Mouse (Mus musculus): ENCODE measurements around the gene Tgfa. TPM values are rescaled to one million over a fixed set of nuclear protein-coding genes. Genes with fewer than 3 reads are reported as not detected.

Tgfa gene
- polyA plus RNA-seq, 1 experiment from 2014 or later: 4.9 TPM

DNA sequence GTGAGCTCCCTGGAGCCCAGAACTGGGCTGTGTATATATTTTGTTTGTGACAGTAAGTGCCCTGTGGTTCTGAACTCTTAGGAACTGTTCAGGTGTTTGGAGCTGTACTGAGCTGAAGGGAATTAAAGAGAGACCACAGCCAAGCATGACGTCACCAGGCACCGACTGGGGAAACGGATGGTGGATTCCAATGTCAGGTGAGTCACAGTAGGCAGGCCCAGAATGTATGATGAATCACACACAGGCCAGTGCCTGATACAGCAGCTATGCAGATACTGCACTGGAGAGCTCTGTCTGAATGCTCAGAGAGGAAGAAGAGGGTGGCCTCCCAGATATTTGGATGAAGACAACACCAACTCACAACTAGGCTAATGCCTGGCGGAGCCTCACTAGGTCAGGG, 123.8 kb downstream of the Tgfa start:
- WGBS: 49% methylated on average over 4 of the region's 4 CpGs
- H3K4me2 ChIP-seq: no peak overlapping the region
- no peak for ATAC-seq (ENCODE audit: insufficient read depth)
- H3K36me3 ChIP-seq (ENCODE audit: insufficient read depth): no peaks in the 10 kb centered on the region
- no peaks in the 10 kb centered on the region for H3K27me3 ChIP-seq (ENCODE audit: insufficient read depth, low read length)
- H3K4me1 ChIP-seq (ENCODE audit: insufficient read depth): no peaks in the 10 kb centered on the region
- TF ChIP-seq CTCF (IDR thresholded peaks at IDR 0.05; ENCODE audit: low read depth): no peak
- H3K9me3 ChIP-seq (ENCODE audit: low read depth, low read length): no peaks in the 10 kb centered on the region
- H3K9ac ChIP-seq: no peak overlapping the region
- peak; percentile 37 for DNase-seq
- H3K4me3 ChIP-seq (ENCODE audit: low read depth, low read length): no peak overlapping the region
- H3K27ac ChIP-seq (ENCODE audit: low read depth): no peak overlapping the region

- no peaks in the 10 kb centered on the region for H3K9me3 ChIP-seq (ENCODE audit: low read depth, low read length)
- no peaks in the 10 kb centered on the region for H3K4me1 ChIP-seq (ENCODE audit: insufficient read depth)
- H3K36me3 ChIP-seq (ENCODE audit: insufficient read depth): no peaks in the 10 kb centered on the region
- H3K4me3 ChIP-seq (ENCODE audit: low read depth, low read length): no peak overlapping the region
- DNase-seq (no peak), ATAC-seq (ENCODE audit: insufficient read depth) (no peak)
- 76% methylated on average over 5 of the region's 5 CpGs for WGBS
- H3K27me3 ChIP-seq (ENCODE audit: insufficient read depth, low read length): no peaks in the 10 kb centered on the region
- no peak for TF ChIP-seq CTCF (IDR thresholded peaks at IDR 0.05; ENCODE audit: low read depth)
- H3K9ac ChIP-seq: no peak overlapping the region
- H3K27ac ChIP-seq (ENCODE audit: low read depth): no peak overlapping the region
- H3K4me2 ChIP-seq: no peak overlapping the region
These were observed 127.1 kb downstream of the Tgfa start for GRCm38 (mm10) chr6:86322031-86322563.

DNA sequence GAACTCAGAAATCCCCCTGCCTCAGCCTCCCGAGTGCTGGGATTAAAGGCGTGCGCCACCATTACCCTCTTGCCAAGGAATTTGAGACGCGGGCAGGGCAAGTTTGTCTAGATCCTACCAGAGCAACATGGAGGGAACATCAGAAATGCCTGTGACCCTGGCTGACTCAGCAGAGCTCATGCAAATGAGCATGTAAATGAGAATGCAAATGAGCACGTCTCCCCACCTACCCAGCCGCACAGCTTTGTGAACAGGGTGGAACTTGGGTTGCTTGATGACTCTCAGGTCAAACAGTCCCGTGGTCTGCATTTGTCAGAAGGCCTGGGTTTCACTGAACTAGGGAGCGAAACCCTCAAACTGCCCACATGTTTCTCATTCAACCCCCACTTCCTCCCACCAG, 128.0 kb downstream of the Tgfa start:
- no peak overlapping the region for H3K27ac ChIP-seq (ENCODE audit: low read depth)
- ATAC-seq (ENCODE audit: insufficient read depth): no peak
- H3K4me3 ChIP-seq (ENCODE audit: low read depth, low read length): no peak overlapping the region
- no peaks in the 10 kb centered on the region for H3K4me1 ChIP-seq (ENCODE audit: insufficient read depth)
- no peak for TF ChIP-seq CTCF (IDR thresholded peaks at IDR 0.05; ENCODE audit: low read depth)
- 90% methylated on average over 9 of the region's 9 CpGs for WGBS
- DNase-seq: no peak
- H3K9ac ChIP-seq: no peak overlapping the region
- H3K9me3 ChIP-seq (ENCODE audit: low read depth, low read length): no peaks in the 10 kb centered on the region
- H3K36me3 ChIP-seq (ENCODE audit: insufficient read depth): no peaks in the 10 kb centered on the region
- no peaks in the 10 kb centered on the region for H3K27me3 ChIP-seq (ENCODE audit: insufficient read depth, low read length)
- H3K4me2 ChIP-seq: no peak overlapping the region

- Histone ChIP-seq H3K9me3 (ENCODE audit: low read depth, low read length) (no peaks in the 10 kb centered on the region), H3K9ac (no peak overlapping the region), H3K4me2 (no peak overlapping the region), H3K4me3 (ENCODE audit: low read depth, low read length) (no peak overlapping the region), H3K4me1 (ENCODE audit: insufficient read depth) (no peaks in the 10 kb centered on the region), H3K27me3 (ENCODE audit: insufficient read depth, low read length) (no peaks in the 10 kb centered on the region), H3K36me3 (ENCODE audit: insufficient read depth) (no peaks in the 10 kb centered on the region), H3K27ac (ENCODE audit: low read depth) (no peak overlapping the region)
- ATAC-seq (ENCODE audit: insufficient read depth): no peak
- 71% methylated on average over 3 of the region's 3 CpGs for WGBS
- DNase-seq: no peak
- TF ChIP-seq CTCF (IDR thresholded peaks at IDR 0.05; ENCODE audit: low read depth): no peak
These were observed 129.4 kb downstream of the Tgfa start for GRCm38 (mm10) chr6:86324400-86324799.

Other genes with a start within 250 kb of the Tgfa start
- 50.0 and 56.3 TPM in 2 replicates for gene Dusp11, start 233.6 kb upstream of the Tgfa start, polyA plus RNA-seq (2014; fragmentation: Nextera tagmentation; extraction: Ambion mirVana)
- gene Figla, start 179.1 kb upstream of the Tgfa start, polyA plus RNA-seq (2014; fragmentation: Nextera tagmentation; extraction: Ambion mirVana): not detected in 2 replicates
- gene Add2, start 166.5 kb upstream of the Tgfa start, polyA plus RNA-seq (2014; fragmentation: Nextera tagmentation; extraction: Ambion mirVana): 1.6 and 2.2 TPM in 2 replicates
- gene Fam136a, start 170.4 kb downstream of the Tgfa start, polyA plus RNA-seq (2014; fragmentation: Nextera tagmentation; extraction: Ambion mirVana): 129 and 130 TPM in 2 replicates
- 723 and 735 TPM in 2 replicates for gene Snrpg, start 176.1 kb downstream of the Tgfa start, polyA plus RNA-seq (2014; fragmentation: Nextera tagmentation; extraction: Ambion mirVana)
- 83.5 and 88.1 TPM in 2 replicates for gene Pcyox1, start 201.9 kb downstream of the Tgfa start, polyA plus RNA-seq (2014; fragmentation: Nextera tagmentation; extraction: Ambion mirVana)
- gene Tia1, start 209.0 kb downstream of the Tgfa start, polyA plus RNA-seq (2014; fragmentation: Nextera tagmentation; extraction: Ambion mirVana): 208 and 219 TPM in 2 replicates
- gene Gm44790, start 231.4 kb downstream of the Tgfa start, polyA plus RNA-seq (2014; fragmentation: Nextera tagmentation; extraction: Ambion mirVana): 0.72 TPM in 1 of 2 replicates, not detected in the other
- 22.2 and 24.3 TPM in 2 replicates for gene C87436, start 243.2 kb downstream of the Tgfa start, polyA plus RNA-seq (2014; fragmentation: Nextera tagmentation; extraction: Ambion mirVana)

Data from lung, embryonic 14.5 days (tissue).